Mouse (Mus musculus): Measurements from ENCODE around the gene Dnajb2. TPM values are rescaled to one million over a fixed set of nuclear protein-coding genes. Genes with fewer than 3 reads are reported as not detected.

Dnajb2 gene
- polyA plus RNA-seq, 1 experiment from 2014 or later: 31.3 TPM

DNA sequence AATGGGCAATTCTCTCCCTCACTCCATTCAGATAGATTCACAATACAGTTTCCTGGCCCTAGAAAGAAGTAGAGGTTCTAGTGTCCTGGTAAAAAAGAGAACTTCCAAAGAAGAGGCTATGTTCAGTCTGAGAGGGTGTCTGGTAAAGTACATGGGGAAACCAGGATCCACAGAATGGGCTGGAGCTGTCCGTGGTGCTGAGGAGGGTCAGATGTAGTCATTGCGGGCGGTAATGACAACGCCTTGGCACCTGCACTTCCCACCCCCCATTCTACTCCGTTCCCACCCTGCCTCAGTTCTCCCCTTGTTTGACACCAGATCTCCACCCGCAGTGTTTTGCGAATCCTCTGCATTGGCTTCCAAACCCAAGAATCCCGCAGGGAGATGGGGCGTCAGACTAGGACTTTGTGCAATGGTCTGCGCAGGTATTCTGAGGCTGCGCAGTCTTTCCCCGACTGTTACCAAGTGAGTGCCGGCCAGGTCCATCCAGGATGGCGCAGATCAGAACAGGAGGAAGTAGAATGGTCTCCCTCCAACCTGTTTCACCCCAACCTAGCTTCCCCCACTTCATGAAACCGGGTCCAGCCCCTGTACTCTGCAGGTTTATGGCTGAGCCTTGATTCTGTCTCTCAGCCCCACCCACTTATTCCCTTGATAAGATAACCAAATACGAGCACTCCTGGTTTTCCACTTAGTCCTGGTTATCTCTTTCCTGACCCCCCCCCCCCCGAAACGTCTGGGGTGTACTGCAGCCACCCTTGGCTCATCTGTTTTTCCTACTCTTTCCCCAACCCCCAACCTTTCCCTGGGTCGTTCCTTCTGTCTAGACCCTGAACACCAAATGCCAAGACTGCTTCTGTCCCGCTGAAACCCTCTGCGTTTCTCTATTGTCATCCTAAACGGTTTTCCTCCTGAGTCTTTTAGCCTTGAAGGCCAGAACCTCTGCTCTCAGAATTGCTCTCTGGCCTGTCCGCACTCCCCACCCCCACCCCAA, 41.3 kb downstream of the Dnajb2 start:
- Histone ChIP-seq H3K9ac (ENCODE audit: low read length) (no peak overlapping the region), H3K4me2 (ENCODE audit: low read depth, low read length) (no peak overlapping the region), H3K9me3 (replicated peaks; ENCODE audit: control insufficient read depth, low read length) (no peaks in the 10 kb centered on the region), H3K4me1 (ENCODE audit: control insufficient read depth, insufficient read depth, low read length) (no peaks in the 10 kb centered on the region), H3K4me3 (replicated peaks; ENCODE audit: low read length) (no peak overlapping the region), H3K27me3 (ENCODE audit: control insufficient read depth, insufficient read depth, low read length) (peaks cover 5% of the 10 kb centered on the region; the same call in 1 of the 2 replicates), H3K36me3 (ENCODE audit: control insufficient read depth, insufficient read depth, low read length) (no peaks in the 10 kb centered on the region), H3K27ac (ENCODE audit: low read length) (no peak overlapping the region)
- no peak for ATAC-seq (ENCODE audit: insufficient read depth, low FRiP score)
- 5% methylated on average over 23 of the region's 23 CpGs for WGBS

DNA sequence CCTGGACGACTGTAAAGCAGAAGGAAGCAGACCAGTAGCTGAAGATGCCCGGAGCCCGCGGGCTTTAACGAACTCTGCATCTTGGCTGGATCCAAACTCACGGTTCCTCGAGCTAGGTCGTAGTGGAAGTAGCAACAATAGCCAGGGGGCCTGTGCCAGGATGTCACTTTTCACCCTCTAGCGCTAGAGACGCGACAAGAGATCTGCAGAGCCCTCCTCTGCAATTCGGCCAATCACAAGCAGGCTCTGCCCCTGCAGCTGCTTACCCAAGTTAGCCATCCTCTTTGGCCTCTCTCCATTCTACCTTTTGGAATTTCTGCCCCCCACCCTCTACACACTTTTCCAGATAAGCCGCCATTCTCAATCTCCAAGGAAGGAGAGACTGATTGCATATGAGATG, 42.0 kb downstream of the Dnajb2 start, which contains the start of gene Resp18:
Resp18 (minus strand) TSS at position 188 of the 400 bp plus-strand sequence.
- no peak within 1 kb of the TSS for H3K4me2 ChIP-seq (ENCODE audit: low read depth, low read length)
- H3K4me3 ChIP-seq (replicated peaks; ENCODE audit: low read length): no peak within 1 kb of the TSS
- H3K9ac ChIP-seq (ENCODE audit: low read length): no peak within 1 kb of the TSS
- ATAC-seq (ENCODE audit: insufficient read depth, low FRiP score): no peak
- 5% methylated on average over 13 of the region's 13 CpGs for WGBS
- H3K4me1 ChIP-seq (ENCODE audit: control insufficient read depth, insufficient read depth, low read length): no peaks in the 10 kb centered on the region
- peaks cover 5% of the 10 kb centered on the region; the same call in 1 of the 2 replicates for H3K27me3 ChIP-seq (ENCODE audit: control insufficient read depth, insufficient read depth, low read length)
- H3K36me3 ChIP-seq (ENCODE audit: control insufficient read depth, insufficient read depth, low read length): no peaks in the 10 kb centered on the region
- H3K9me3 ChIP-seq (replicated peaks; ENCODE audit: control insufficient read depth, low read length): no peaks in the 10 kb centered on the region
- H3K27ac ChIP-seq (ENCODE audit: low read length): no peak within 1 kb of the TSS

DNA sequence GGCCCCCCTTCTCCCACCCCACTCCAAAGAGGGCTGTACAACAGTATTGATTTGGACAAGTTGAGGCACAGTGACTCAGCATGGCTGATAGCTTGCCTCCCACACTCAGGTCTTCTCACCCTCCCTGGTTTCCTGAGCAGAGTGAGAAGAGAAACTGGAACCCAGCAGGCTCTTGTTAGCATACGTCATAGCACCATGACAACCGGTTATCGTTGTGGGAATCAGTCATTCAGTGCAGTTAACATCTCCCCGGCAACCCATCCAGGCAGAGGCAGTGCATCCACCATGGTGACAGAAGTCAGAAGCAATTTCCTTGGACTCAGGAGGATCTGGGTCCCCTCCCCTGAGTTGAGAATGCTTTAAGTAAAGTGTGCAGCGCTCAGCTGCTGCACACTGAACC, 46.8 kb downstream of the Dnajb2 start:
- Histone ChIP-seq H3K4me1 (ENCODE audit: control insufficient read depth, insufficient read depth, low read length) (no peaks in the 10 kb centered on the region), H3K9ac (ENCODE audit: low read length) (no peak overlapping the region), H3K4me2 (ENCODE audit: low read depth, low read length) (no peak overlapping the region), H3K36me3 (ENCODE audit: control insufficient read depth, insufficient read depth, low read length) (no peaks in the 10 kb centered on the region), H3K4me3 (replicated peaks; ENCODE audit: low read length) (no peak overlapping the region), H3K27me3 (ENCODE audit: control insufficient read depth, insufficient read depth, low read length) (peaks cover 5% of the 10 kb centered on the region; the same call in 1 of the 2 replicates), H3K9me3 (replicated peaks; ENCODE audit: control insufficient read depth, low read length) (no peaks in the 10 kb centered on the region), H3K27ac (ENCODE audit: low read length) (no peak overlapping the region)
- 72% methylated on average over 5 of the region's 5 CpGs for WGBS
- no peak for ATAC-seq (ENCODE audit: insufficient read depth, low FRiP score)

DNA sequence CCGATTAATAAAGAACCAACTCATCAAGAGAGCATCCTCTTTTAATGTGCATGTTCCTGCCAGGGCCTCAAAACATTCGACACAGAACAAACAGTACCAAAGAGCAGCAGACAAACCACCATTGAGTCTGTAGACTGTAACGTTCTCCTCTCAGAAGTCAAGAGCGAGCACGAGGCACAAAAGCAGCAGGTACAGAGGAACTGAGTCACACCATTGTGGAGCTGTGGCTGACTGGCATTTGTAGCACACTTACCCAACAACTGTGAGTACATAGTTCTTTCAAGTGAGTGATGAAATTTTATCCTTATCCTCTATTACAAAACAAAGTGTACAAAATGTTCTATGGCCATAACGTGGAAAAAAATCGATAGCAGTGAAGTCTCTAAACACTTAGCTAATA, 48.7 kb downstream of the Dnajb2 start:
- Histone ChIP-seq H3K27ac (ENCODE audit: low read length) (no peak overlapping the region), H3K4me2 (ENCODE audit: low read depth, low read length) (no peak overlapping the region), H3K4me1 (ENCODE audit: control insufficient read depth, insufficient read depth, low read length) (no peaks in the 10 kb centered on the region), H3K9me3 (replicated peaks; ENCODE audit: control insufficient read depth, low read length) (no peaks in the 10 kb centered on the region), H3K4me3 (replicated peaks; ENCODE audit: low read length) (no peak overlapping the region), H3K9ac (ENCODE audit: low read length) (no peak overlapping the region), H3K36me3 (ENCODE audit: control insufficient read depth, insufficient read depth, low read length) (no peaks in the 10 kb centered on the region), H3K27me3 (ENCODE audit: control insufficient read depth, insufficient read depth, low read length) (no peaks in the 10 kb centered on the region)
- no peak for ATAC-seq (ENCODE audit: insufficient read depth, low FRiP score)
- WGBS: 83% methylated on average over 7 of the region's 7 CpGs

DNA sequence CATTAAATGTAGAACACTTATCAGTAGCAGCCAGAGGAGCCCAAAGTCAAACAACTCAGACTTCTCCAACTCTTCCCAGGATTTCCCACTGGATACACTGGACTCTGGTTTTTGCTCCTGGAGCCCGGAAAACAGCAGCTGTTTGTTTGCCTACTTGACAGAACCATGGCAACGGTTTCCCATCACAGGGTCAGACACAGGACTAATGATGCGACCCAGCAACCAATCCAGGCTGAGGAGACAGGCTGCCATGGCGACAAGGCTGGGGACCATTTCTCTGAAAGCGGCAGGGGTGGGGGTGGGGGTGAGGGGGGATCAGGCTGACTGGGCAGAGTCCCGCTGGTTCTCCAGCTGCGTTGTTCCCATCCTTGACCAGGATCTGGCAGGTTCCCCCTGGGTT, 53.2 kb downstream of the Dnajb2 start:
- no peaks in the 10 kb centered on the region for H3K9me3 ChIP-seq (replicated peaks; ENCODE audit: control insufficient read depth, low read length)
- no peak overlapping the region for H3K27ac ChIP-seq (ENCODE audit: low read length)
- peaks cover 7% of the 10 kb centered on the region for H3K4me1 ChIP-seq (ENCODE audit: control insufficient read depth, insufficient read depth, low read length)
- no peak overlapping the region for H3K4me3 ChIP-seq (replicated peaks; ENCODE audit: low read length)
- no peak overlapping the region for H3K9ac ChIP-seq (ENCODE audit: low read length)
- 11% methylated on average over 7 of the region's 7 CpGs for WGBS
- H3K4me2 ChIP-seq (ENCODE audit: low read depth, low read length): no peak overlapping the region
- no peaks in the 10 kb centered on the region for H3K36me3 ChIP-seq (ENCODE audit: control insufficient read depth, insufficient read depth, low read length)
- no peak for ATAC-seq (ENCODE audit: insufficient read depth, low FRiP score)
- H3K27me3 ChIP-seq (ENCODE audit: control insufficient read depth, insufficient read depth, low read length): no peaks in the 10 kb centered on the region

DNA sequence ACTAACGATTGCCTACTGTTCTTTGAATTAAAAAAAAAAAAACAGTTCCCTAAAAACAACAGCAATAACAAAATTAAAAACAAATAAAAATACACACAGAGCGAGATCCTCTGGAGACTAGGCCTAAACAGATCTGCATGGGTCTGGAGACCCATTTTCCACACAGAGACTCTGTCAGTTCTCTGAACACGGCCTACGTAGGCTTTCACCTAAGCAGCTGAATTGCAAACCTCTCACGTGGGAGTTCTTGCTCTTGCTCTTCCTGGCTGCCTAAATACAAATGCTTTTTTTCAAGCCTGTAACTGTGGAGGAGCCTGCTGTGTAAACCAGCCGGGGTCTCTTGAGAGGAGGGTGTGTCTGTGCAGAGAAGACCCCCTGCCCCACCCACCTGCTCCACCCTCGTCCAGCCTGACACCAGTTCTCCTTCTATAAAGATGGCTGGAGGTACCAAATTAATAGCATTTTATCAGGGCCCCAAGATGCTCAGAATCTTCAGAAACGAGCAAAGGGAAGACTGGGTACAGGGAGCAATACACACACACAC, 53.8 kb downstream of the Dnajb2 start:
- WGBS: 56% methylated on average over 8 of the region's 8 CpGs
- no peak for ATAC-seq (ENCODE audit: insufficient read depth, low FRiP score)
- H3K4me1 ChIP-seq (ENCODE audit: control insufficient read depth, insufficient read depth, low read length): peaks cover 7% of the 10 kb centered on the region
- H3K4me2 ChIP-seq (ENCODE audit: low read depth, low read length): no peak overlapping the region
- no peaks in the 10 kb centered on the region for H3K9me3 ChIP-seq (replicated peaks; ENCODE audit: control insufficient read depth, low read length)
- no peak overlapping the region for H3K4me3 ChIP-seq (replicated peaks; ENCODE audit: low read length)
- H3K9ac ChIP-seq (ENCODE audit: low read length): no peak overlapping the region
- H3K27ac ChIP-seq (ENCODE audit: low read length): no peak overlapping the region
- H3K27me3 ChIP-seq (ENCODE audit: control insufficient read depth, insufficient read depth, low read length): no peaks in the 10 kb centered on the region
- H3K36me3 ChIP-seq (ENCODE audit: control insufficient read depth, insufficient read depth, low read length): no peaks in the 10 kb centered on the region

DNA sequence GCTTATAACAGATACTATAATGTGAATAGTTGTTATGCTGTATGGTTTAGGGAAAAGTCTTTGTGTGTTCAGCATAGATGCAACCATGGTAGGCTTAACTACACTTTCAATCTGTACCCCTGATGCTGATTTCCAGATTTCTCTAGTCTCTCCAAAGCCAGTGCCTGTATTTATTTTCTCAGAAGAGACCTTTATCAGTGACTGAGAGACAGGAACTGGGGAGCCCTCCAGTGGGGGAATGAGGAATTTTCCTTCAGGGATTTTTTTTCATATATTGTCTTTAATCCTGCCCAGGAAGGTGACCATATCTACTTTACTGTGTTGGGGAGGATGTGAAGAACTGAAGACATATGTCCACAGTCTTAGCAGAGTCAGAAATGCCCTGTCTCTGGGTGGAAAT, 54.4 kb downstream of the Dnajb2 start:
- no peak for ATAC-seq (ENCODE audit: insufficient read depth, low FRiP score)
- no peaks in the 10 kb centered on the region for H3K27me3 ChIP-seq (ENCODE audit: control insufficient read depth, insufficient read depth, low read length)
- peaks cover 7% of the 10 kb centered on the region for H3K4me1 ChIP-seq (ENCODE audit: control insufficient read depth, insufficient read depth, low read length)
- no peak overlapping the region for H3K27ac ChIP-seq (ENCODE audit: low read length)
- no peaks in the 10 kb centered on the region for H3K36me3 ChIP-seq (ENCODE audit: control insufficient read depth, insufficient read depth, low read length)
- no peak overlapping the region for H3K9ac ChIP-seq (ENCODE audit: low read length)
- H3K9me3 ChIP-seq (replicated peaks; ENCODE audit: control insufficient read depth, low read length): no peaks in the 10 kb centered on the region
- H3K4me2 ChIP-seq (ENCODE audit: low read depth, low read length): no peak overlapping the region
- H3K4me3 ChIP-seq (replicated peaks; ENCODE audit: low read length): no peak overlapping the region

DNA sequence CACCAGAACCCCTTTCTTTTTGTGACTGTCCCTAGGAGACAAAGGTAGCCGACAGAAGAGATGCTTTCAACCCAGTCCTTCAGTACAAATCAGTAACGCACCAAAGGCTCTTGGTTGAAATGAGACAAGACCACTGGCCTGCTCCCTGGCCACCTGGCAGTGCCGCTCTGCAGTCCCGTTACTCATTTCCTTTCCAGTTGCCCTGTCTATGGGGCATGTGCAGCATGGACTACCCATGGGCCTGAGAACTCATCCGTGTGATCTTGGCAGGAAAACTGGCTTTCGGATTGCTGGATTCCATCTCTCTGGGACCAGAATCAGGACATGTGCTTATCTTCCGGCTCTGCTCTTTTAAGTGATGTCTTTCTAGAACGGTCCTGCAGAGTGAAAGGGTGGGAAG, 55.1 kb downstream of the Dnajb2 start:
- Histone ChIP-seq H3K36me3 (ENCODE audit: control insufficient read depth, insufficient read depth, low read length) (no peaks in the 10 kb centered on the region), H3K4me3 (replicated peaks; ENCODE audit: low read length) (no peak overlapping the region), H3K4me1 (ENCODE audit: control insufficient read depth, insufficient read depth, low read length) (peaks cover 7% of the 10 kb centered on the region), H3K9me3 (replicated peaks; ENCODE audit: control insufficient read depth, low read length) (no peaks in the 10 kb centered on the region), H3K27ac (ENCODE audit: low read length) (no peak overlapping the region), H3K27me3 (ENCODE audit: control insufficient read depth, insufficient read depth, low read length) (no peaks in the 10 kb centered on the region), H3K9ac (ENCODE audit: low read length) (no peak overlapping the region), H3K4me2 (ENCODE audit: low read depth, low read length) (no peak overlapping the region)
- no peak for ATAC-seq (ENCODE audit: insufficient read depth, low FRiP score)
- 79% methylated on average over 8 of the region's 8 CpGs for WGBS

Data from stomach, embryonic 16.5 days (tissue).